Mouse (Mus musculus): ENCODE measurements around the gene Rplp2.
A peak's percentile ranks its signal among the peaks of the same experiment; 100 is the strongest.
"Not testable (repeated sequence)": the region's sequence is repeated elsewhere in the genome, so short reads cannot be mapped to it uniquely, and the experiment has no call there.

Gene Rplp2

DNA sequence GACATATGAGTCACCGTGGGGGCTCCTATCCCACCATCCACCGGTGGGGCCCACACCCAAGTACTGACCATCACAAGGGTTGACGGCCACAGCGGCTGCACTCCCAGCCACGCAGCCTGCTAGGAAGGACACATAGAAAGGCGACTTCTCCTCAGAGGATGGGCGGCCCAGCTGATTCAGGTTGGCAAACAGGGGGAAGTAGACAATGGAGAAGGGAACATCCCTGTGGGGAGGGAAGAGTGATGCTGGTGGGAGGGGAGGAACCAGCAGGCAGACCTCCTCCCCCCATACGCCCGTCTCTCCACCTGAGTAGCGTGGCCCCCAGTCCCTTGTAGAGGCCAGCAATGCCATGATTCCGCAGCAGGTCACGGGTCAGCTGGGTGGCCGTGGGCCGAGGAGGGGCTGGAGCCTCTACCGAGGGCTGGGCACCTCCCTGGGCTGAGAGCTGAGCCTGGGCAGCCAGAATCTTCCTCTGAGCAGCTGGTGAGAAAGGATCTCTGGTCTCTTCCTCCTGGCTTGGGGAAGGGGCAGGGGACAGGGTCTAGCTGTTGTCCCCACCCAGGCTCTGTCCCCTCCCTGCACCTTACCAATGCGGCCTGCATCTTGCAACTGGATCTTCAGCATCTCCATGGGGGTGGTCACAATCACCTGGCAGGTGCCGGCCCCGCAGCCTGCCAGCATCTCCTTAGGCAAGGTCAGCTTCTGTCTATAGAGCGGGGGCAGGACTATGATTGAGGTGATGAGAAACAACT is 15.6 kb upstream of the Rplp2 start:
- DNase-seq = no peak

- DNase-seq = no peak
Measured at GRCm38 (mm10) chr7:141432186-141432611, 15.0 kb upstream of the Rplp2 start.

DNA sequence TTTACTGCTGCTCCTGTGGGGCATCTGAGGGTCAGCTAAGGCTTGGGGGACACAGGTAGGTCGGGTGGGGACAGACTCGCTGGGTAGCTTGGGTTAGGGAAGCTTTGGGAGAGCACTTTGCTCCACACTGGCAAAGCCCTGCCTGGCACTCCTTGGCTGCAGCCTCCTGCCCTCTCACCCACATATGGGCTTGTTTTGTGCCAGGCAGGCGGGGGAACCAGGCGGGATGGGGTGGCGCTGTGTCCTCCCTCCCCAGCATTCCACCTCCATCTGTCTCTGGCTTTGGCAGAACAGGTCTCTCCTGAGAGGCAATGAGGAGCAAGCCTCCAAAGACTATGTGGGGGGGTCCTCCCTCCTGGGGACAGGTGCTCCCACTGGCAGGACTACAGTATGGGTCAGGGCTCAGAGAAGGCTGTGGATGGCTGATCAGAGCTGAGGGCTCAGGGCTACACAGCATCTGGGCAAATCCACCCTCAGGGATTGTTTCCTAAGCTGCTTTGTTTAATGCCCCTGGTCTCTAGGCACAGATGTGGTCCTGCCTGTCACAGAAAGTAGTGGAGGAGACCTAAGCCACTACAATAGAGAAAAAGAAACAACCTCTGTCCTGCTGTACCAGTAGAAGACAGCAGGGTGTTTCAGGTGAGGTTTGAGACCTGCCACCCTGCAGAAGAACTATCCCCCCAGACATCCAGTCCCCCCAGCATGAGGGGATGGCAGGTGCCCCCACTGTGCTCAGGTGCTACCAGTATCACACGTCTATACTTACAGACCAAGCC is 14.2 kb upstream of the Rplp2 start:
- no peak for DNase-seq

DNA sequence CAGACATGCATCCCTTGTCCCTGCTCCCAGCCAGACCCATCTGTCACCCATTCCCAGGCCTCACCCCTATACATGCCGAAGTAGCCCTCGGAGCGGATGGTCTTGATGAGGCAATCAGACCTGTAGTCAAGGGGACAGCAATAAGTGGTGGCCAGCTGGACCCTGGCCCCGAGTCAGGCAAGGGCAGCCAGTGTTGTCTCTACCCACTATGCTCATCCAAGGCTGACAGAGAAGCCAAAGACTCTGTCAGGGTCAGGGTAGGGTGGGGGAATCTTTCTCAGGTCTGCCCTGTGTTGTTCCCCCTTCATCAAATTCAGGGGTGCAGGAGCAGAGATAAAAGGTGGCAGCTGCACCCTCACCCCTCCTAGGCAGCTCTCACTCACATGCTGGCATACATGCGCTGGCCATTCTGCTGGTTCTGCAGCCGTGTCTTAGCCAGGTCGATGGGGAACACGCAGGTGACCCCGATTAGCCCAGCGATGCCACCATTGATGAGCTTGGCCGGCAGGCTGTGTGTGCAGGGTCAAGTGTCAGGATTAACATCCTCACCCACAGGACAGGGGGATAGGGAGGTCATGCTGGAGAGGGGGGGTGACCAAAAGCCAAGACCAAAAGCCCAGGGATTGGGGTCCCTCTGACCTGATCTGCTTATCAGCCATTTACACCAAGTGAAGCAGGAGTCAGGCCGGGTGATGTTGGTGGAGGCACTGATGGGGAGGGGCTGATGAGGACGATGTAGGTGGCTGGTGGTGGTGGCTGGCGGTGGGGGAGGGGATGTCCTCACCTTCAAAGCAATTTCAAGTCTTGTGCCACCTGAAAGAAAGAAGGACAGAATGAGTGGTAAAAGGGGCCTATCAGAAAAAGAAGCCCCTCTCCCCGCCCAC is 13.4 kb upstream of the Rplp2 start:
- DNase-seq = no peak

DNA sequence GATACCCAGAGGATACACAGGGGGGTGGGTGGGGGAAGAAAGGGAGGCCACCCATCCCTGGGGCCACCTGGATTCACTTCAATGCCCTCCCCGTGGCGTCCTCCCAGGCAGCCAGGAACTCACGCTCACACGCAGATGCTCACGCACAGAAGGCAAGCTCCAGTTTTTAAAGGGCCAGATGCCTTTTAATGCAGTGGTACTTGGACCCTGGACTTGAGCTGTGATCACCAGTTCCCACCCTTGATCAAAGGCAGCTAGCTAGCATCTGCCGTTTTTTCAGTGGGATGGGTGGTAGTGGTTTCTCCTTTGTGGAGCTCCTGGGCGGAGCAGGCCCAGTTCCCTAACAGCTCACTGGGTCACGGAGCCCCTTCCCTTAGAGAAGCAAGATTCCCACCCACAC is 12.7 kb upstream of the Rplp2 start:
- no peak for DNase-seq

DNA sequence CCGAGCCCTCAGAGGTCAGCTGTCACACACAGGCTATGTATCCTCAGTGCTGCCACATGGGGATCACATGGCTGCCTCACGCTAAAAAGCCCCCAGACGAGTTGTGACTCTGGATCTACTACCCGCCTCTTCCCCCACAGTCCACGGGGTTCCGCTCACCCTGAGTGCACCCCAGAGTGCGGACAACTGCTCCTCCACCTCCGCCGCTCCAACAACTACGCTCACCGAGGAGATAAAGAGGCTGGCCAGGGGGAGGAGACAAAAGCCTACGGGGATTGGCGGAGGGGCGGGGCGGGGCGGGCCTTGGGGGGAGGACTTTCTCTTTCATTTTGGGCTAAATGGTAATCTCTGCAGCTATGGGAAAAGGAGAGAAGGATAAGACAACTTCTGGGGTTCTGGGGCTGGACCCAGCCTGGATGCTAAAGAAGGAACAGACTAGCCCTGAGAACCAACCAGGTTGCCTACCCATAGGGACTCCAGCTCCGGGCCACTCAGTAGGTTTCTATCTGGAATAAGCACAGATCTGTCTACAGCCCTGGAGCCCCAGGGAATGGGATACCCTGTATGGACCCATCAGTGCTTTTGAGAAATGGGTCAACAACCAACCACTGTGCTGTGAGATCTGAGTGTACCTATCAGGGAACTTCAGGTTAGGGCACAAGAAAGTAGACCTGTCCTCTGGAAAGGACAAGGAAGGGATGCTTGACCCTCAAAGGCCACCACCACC is 11.9 kb upstream of the Rplp2 start:
- DNase-seq = peak; percentile 61

DNA sequence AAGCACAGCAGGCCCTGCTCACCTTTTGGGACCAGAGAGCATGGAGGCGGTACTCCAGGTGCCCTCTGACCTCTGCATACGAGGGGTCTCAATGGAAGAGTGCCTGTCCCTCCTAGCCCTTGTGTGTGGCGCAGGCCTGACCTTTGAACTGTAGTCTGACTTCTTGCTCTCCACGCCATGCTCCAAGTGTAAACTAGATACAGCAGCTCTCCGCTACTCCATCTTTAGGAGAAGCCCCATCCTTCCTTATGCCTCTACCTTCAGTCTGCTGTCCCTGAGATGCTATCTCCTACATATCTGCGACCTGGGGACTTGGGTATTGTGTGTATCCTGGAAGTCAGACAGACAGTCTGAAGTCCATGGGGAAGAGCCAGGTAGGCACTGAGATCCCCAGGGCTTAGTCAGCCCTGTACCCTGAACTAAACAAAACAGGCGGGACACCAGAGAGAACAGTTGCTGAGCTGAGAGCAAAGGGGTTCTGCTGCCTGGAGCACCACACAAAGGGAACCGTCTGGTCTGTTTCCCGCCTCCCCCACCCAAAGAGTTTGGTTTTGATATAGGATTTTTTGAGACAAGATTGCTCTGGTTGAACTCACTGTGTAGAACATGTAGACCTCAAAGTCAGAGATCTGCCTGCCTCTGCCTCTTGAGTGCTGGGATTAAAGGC is 11.2 kb upstream of the Rplp2 start:
- DNase-seq = no peak

GRCm38 (mm10) chr7:141436523-141436892 is 10.7 kb upstream of the Rplp2 start:
- DNase-seq = no peak

DNA sequence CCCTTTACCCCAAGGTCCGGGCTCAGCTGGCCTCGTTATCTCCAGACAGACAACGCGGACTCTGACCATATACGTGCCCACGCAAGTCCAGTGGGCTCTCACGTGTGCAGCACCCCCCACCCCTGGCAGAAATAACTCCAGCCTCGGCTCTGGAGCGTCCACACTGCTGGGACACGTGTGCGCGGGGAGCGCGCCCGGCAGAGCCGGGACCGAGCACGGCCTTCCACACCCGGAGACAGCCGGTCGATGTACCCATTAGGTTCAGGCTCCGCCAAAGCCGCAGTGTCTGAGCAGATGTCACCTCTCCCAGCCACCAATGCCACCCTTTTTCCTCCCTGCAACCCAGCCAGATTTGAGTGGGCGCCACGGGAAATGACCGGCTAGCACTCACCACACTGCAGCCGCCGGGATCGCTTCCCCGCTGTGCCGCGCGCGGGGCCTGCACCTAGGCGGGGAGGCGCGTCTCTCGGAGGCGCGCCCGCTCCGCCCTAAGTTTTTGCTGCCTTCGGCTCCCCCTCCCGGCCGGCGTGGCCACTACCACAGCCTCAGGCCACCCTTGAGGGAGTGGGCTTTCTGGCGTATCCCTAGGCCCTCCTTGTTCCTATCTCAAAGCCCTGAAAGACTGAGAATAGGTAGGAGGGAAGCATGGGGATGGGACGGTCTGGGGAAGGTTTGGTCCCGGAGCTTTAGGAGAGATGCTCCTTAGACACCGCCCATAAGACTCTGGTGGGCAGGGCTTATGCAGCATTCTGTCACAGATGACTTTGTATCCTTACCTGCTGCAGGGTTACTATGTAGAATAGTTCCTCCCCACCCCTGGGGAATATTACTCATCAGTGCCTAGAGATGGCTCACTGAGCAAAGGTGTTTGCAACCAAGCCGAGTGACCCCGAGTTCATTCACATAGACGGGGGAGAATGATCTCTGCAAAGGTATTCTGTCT is 9.7 kb upstream of the Rplp2 start, which contains the start of gene Slc25a22:
Slc25a22 (minus strand) TSS at position 715 of the 943 bp plus-strand sequence.
- DNase-seq = peak; percentile 82

GRCm38 (mm10) chr7:141438201-141438968 is 8.8 kb upstream of the Rplp2 start:
- no peak for DNase-seq

- DNase-seq = no peak
Measured at GRCm38 (mm10) chr7:141439140-141439679, 8.0 kb upstream of the Rplp2 start.

DNA sequence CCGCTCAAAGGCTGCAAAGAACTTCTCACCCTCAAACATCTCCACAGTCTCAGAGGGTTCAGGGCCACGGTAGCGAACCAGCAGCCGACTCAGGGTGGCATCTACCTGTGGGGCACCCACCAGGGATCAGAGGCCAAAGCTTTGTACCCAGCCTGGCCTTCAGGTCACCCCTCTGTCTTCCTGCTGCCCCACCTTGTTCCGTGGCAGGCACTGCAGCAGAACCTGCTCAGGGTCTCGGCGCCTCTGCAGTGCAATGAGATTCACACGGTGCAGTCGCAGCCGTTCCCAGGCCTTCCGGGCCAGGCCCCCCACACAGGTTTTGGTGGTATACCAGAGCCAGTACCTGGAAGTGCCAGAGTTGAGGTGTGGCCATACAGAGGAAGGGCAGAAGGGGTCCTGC is 7.4 kb upstream of the Rplp2 start:
- no peak for DNase-seq

DNA sequence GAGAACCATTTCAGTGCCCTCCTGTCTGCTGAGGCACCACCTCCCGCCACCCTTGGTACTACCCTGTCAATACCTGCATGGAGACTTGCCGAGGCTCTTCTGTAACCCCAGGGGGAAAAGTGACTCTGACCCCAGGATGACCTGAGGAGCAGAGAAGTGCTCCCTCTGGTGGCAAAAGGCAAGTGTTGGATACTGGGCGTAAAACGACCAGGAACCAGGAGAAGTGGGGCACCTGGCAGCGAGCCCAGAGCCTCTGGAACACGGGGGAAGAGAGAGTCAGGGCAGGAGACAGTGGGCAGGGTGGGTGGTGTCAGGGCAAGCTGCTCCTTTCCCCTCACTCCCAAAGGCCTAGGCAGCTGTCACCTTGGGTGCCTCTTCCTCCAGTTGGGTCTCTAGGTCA is 6.6 kb upstream of the Rplp2 start:
- peak; percentile 76 for DNase-seq

GRCm38 (mm10) chr7:141441460-141441859 is 5.7 kb upstream of the Rplp2 start:
- DNase-seq = no peak

DNA sequence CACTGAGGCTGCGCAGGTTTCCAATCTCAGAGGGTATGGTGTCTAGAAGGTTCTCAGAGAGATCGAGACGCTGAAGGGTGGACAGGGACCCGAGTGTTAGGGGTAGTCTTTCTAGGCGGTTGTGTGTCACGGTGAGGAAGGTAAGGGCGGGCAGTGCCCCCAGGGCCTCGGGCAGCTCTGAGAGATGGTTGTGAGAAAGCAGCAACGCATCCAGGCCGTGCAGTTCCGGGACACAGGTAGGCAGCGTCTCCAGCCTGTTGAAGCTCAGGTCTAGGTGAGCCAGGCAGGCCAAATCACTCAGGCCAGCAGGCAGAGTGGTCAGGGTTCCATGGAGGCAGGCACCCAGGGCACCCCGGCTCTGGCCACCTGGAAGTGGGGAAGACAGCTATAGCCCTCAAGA is 5.0 kb upstream of the Rplp2 start:
- DNase-seq = no peak

DNA sequence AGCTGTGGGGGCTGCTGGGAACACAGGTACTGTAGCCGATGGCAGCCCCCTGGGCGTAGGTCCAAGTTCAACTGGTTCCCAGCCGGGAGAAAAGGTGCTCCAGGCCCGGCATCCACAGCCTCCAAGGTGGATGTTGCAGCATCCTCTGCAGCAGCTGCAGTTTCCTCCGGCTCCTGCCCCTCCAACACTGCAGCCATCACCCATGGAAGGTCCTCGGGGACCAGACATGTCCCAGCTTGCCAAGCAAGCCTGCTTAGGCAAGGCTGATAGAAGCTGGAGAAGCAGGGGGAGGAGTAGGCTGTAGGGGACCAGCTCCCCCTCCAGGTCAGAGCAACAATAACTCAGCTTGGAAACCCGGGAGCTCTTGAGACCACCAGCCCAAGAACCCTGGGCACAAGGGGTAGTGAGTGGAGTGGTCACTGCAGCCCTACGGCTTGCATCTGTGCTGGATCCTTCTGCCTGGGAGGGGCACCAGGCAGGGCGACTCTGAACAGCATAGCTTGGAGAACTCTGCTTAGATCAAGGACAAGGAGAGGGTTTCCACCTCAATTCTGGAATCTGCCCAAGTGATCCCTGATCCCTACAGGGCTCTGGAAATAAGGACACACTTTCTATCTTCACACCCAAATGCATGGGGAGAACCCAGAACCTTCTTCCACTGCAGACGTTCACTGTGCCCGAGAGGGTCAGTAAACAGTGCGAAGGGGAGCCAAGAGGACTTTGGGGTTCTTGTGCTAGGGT is 3.9 kb upstream of the Rplp2 start:
- no peak for DNase-seq

- no peak for DNase-seq
Measured at GRCm38 (mm10) chr7:141443828-141444237, 3.3 kb upstream of the Rplp2 start, which contains the start of gene Pidd1. TSS of gene Pidd1 (minus strand) at chr7:141444025.

DNA sequence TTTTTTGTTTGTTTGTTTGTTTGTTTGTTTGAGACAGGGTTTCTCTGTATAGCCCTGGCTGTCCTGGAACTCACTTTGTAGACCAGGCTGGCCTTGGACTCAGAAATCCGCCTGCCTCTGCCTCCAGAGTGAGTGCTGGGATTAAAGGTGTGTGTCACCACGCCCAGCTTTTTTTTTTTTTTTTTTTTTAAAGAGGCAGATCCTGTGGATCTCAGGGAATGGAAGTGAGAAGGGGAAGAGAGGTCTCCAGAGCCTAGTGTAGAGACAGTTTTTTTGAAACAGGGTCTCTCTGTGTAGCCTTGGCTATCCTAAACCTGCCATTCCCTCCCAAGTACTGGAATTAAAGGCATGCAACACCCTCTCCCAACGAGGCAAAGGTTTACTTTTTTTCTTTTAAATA is 796 bp upstream of the Rplp2 start:
- not testable (repeated sequence) for DNase-seq

GRCm38 (mm10) chr7:141451928-141452327 is 4.8 kb downstream of the Rplp2 start:
- DNase-seq = no peak

All from right cerebral cortex, postnatal 14 days (tissue).